Mouse (Mus musculus): ENCODE results near the gene Cpt1a. TPM values are rescaled to one million over a fixed set of nuclear protein-coding genes. Genes with fewer than 3 reads are reported as not detected.

Cpt1a gene
- 10 to 100 TPM; 11.7 to 19.0 TPM for total RNA-seq (2021)
- long read RNA-seq, experiment 1, partial matches to known transcripts = 0 of 1 reads
- long read RNA-seq, experiment 1, other reads (novel, unspliced or antisense) = 1 of 1 reads
- long read RNA-seq, experiment 2, partial matches to known transcripts = 0 of 5 reads
- long read RNA-seq, experiment 2, other reads (novel, unspliced or antisense) = 5 of 5 reads

DNA sequence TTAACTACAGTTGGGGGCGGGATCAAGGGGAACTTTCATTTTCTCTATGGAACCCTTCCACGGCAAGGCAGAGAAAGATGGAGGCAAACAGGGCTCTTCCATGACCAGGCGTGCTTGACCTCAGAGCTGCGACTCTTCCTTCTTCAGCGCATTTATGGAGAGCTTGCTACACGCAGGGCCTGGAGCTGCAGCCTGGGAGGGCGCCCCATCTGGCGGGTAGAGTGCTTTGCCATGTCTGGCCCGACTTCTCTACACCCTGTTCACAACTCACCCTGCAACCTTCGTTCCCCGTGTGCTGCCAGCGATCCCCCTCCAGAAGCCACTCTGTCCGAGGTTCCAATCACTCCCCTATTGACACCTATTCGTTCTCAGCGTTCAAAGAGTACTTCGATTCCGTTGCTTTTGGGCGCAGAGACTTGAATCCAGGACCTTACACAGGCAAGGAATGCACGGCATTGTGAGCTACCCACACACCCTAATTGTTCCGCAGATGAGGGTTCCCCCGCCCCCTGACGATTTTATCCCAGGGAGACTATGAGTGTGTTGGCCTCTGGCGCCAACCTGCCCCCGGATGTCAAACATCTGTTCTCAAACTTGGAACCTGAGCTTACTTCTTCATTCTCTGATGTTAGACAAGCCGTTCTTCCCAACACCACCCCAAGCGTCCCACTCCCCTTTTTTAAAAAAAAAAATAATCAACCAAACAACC, at the start of gene Cpt1a:
TSS of gene Cpt1a (plus strand) at position 74 of the 709 bp plus-strand sequence.
- intact Hi-C loops (cut with DNase I) = no loop called here
- peak; percentile 32 to 43 for DNase-seq

GRCm38 (mm10) chr19:3273331-3273730, 48.8 kb upstream of the Cpt1a start:
- DNase-seq = no peak
- intact Hi-C loops (cut with DNase I) = no loop called here

GRCm38 (mm10) chr19:3275744-3276365, 46.3 kb upstream of the Cpt1a start:
- no peak for DNase-seq
- intact Hi-C loops (cut with DNase I) = no loop called here

GRCm38 (mm10) chr19:3281886-3282285, 40.2 kb upstream of the Cpt1a start:
- intact Hi-C loops (cut with DNase I) = no loop called here
- DNase-seq = no peak

- peak; percentile 83 to 92 for DNase-seq
- intact Hi-C loops (cut with DNase I) = no loop called here
These were observed 39.3 kb upstream of the Cpt1a start, which contains the start of the genes Mrpl21 and Ighmbp2 for GRCm38 (mm10) chr19:3282572-3283467. Mrpl21 (plus strand) TSS chr19:3282901. Ighmbp2 (minus strand) TSS chr19:3283017.

DNA sequence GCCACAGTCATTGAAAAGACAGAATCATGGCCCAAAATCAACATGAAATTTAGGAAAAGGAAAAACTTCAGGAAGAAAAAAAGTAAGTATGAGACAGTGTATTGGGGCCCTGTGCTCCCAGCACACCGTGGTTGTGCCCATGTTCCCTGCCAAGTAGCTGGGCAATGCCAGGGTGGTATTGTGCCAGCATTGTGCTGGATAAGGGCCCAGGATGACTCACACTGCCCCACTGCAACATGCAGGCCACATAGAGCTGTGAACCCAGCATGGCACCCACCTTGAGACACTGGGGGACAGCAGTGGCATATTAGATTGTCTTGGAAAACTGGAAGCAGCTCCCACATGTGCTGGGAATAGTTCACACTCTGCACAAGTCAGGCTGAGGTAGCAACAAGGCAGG, 33.1 kb upstream of the Cpt1a start:
- intact Hi-C loops (cut with DNase I) = no loop called here
- no peak for DNase-seq

DNA sequence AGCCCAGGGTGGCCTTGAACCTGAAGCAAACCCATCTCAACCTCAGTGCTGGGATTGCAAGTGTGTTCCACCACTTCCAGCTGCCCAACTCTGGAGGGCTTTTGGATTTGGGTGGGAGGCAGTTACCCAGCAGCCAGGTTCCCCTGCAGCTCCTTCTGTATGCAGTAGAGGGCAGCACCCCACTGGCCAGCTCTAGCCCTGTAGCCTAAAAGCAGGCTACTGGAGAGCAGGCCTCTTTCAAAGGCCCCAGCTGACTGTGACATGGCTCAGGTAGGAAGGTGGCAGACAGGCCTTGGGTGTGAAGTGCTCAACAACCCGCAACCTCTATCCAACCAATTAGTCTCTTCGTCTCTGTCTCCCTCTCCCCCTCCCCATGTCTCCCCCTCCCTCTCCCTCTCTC, 30.1 kb upstream of the Cpt1a start:
- intact Hi-C loops (cut with DNase I) = loop anchor here (2.0 to 5.0 kb wide), 2 partner anchors 63 to 160 kb away; no protein-coding TSS in a partner anchor
- peak; percentile 44 to 46 for DNase-seq

DNA sequence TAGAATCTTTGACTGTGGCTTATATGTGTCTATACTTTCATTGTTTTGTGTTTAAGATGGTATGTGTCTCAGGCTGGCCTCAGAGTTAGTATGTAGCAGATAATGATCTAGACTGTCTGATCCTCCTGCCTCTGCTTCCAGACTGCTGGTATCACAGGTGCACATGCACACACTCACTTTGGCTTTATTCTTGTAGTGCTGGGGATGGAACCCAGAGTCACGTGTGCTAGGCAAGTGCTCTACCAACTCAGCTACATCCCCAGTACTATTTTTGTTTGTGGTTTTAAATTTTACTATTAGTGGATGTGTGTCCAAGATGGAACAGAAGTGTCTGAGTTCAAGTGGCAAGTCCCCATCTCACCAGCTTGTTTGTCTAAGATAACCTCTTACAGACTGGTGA, 29.1 kb upstream of the Cpt1a start:
- DNase-seq = no peak
- intact Hi-C loops (cut with DNase I) = loop anchor here (2.0 to 5.0 kb wide), 2 partner anchors 62 to 159 kb away; no protein-coding TSS in a partner anchor

- DNase-seq = no peak
- intact Hi-C loops (cut with DNase I) = no loop called here
These were observed 26.9 kb upstream of the Cpt1a start for GRCm38 (mm10) chr19:3295245-3295644.

DNA sequence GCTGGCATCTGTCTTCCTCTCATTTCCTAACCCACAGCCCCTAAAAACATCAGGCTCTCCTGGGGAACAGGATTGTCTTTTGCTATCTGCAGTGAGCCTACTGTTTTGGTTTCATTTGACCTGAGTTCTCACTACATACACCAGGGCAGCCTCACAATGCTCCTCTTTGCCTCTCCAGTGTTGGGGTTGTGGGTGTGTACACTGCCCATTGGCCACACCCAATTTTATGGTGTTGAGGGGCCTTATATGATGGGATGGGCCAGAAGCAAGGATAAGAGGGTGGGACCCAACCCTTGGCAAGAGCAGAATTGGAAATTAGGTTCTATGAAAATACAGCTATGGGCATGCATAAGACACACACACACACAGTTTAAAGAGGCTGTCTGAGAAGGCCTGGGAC, 25.1 kb upstream of the Cpt1a start:
- intact Hi-C loops (cut with DNase I) = no loop called here
- DNase-seq = no peak

DNA sequence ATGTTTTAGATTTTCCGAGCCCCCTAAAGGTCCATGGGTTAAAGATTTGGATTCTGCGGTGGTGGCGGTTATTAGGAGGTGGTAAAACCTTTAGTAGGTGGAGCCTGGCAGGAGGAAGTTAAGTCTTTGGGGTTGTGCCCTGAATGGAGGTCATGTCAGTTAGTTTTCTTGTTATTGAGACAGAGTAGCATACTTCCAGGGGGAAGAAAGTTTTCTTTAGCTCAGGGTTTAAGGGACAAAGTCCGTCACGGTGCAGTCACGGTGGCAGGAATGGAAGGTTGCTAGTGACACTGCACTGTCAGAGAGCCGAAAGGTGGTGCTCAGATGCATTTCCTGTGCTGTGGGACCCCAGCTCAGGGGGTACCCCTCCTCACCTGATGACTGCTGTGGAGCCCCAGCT, 24.4 kb upstream of the Cpt1a start:
- intact Hi-C loops (cut with DNase I) = no loop called here
- no peak for DNase-seq

DNA sequence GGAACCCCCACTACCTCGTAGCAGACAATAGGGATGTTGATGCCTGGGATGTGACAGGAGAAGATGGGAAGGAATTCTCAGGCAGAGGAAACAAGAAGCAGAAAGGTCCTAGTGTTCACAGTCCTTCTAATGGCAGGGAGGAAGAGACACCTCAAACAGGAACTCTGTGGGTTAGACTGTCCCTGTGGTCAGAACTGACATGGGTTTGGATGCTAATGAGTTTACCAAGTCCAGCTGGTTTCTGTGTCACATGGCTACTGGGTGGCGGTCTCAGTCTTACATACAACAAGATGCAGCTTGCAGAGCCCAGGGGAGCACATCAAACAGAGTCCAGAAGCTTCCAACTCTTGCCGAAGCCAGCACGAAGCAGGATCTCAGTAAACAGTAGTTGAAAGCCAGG, 18.1 kb upstream of the Cpt1a start:
- intact Hi-C loops (cut with DNase I) = no loop called here
- no peak for DNase-seq

DNA sequence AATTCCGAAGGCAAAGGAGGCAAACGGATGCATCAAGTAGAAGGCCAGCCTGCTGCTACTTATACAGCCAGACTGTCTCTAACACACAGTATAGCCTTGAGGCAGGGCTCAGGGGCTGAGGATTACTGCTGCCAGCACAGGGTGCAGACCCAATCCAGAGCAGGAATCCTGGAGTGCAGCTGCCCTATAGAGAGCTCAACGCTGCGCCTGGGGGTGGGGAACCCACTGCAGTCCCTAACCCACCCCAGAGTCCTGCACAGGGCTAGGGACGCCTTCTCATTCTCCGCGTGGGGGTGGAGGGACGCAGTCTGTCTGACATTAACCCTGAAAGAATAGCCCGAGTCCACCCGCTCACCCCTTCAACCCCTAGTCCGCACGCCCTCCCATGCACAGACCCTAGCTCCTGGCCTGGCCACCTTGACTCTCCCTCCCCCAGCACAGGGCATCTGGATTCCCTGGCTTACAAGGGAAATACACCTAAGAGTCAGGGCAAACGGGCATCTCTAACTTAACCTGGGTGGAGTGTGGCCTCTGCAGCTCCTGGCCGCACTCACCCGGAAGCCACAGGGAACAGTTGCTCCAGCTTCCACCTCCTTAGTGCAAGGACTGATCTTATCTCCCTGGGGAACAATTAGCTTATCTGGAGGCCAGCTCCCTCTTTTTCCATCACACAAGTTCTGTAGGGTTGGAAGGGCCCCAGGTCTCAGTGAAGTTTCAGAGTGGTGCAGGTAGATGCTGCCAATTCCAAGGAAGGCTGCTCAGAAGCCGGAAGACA, 14.8 kb upstream of the Cpt1a start:
- DNase-seq = no peak

DNA sequence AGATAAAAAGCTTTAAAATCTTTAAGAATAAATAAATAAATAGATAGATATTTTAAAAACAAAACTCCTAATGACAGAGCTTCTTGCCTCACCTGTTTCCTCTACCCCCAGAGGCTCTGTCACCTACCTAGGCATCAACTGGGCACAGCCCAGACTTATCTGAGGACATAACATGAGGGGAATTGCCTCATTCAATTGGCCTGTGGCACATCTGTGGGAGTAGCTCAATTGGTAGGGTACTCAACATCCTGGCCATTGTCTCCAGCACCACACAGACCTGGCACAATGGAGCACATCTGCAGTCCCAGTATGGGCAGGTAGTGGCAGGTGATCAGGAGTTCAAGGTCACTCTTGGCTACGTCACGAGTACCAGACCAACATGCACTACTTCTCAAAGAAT, 2.8 kb upstream of the Cpt1a start:
- intact Hi-C loops (cut with DNase I) = loop anchor here (5.0 kb wide), 1 partner anchor 118 kb away; no protein-coding TSS in a partner anchor
- DNase-seq = no peak

More for the DNA sequence above, 14.8 kb upstream of the Cpt1a start:
- intact Hi-C loops (cut with DNase I) = no loop called here

- intact Hi-C loops (cut with DNase I) = loop anchor here (2.0 kb wide), 1 partner anchor 37 kb away; no protein-coding TSS in a partner anchor
- DNase-seq = no peak
These were observed 2.0 kb upstream of the Cpt1a start for GRCm38 (mm10) chr19:3320086-3320485.

- no peak for DNase-seq
- intact Hi-C loops (cut with DNase I) = loop anchor here (2.0 kb wide), 1 partner anchor 36 kb away; no protein-coding TSS in a partner anchor
These were observed 1.3 kb upstream of the Cpt1a start for GRCm38 (mm10) chr19:3320801-3321200.

DNA sequence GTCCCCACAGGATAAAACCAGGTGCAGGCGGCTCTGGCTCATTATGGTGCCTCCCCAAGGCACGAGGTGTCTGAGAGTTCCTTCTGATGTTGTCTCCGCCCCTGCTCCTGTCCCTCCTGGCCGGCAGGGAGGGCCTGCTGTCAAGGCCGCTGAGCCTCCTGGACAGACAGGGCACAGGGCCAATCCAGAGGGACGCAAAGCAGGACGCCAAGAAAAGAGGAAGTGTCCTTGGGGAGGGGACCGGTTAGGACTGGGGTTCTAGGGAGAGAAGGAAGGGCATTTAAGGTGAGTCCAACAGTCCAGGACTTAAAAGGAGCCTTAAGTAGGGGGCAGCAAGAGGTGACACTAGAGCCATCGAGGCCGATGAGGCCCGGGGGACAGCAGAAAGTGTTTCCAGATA, 517 bp upstream of the Cpt1a start:
- DNase-seq = peak; percentile 41 to 59
- intact Hi-C loops (cut with DNase I) = loop anchor here (2.0 kb wide), 1 partner anchor 35 kb away; no protein-coding TSS in a partner anchor

- intact Hi-C loops (cut with DNase I) = no loop called here
- DNase-seq = peak; percentile 83
These were observed 1.1 kb downstream of the Cpt1a start for GRCm38 (mm10) chr19:3323201-3323621.

DNA sequence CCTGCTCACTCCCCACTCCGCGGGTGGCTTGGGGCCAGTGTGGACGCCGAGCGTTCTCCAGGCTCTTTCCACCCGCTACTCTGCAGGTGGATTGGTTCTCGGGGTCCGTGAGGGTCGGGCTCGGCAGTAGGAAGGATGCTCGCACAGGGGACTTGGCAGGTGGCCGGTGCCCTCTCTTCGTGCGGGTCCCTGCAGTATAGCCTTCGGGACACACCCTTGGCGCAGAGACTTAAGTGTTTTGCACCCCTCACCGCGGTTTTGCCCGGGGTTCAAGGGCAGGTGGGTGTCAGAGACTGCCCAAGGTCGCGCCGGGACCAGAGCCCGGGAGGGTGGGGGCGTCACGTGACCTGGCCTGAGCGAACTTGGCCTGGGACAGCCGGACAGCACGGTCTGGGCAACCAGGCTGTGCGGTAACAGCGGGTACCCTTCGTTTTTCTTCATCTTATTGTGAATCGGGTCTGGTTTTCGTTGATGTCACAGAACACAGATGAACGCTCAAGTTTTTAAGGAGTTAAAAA, 1.7 kb downstream of the Cpt1a start:
- intact Hi-C loops (cut with DNase I) = no loop called here
- DNase-seq = peak; percentile 71 to 72

Data from gastrocnemius, postnatal 36 days (tissue).